Mouse (Mus musculus): ENCODE data around the gene Olfr282.

DNA sequence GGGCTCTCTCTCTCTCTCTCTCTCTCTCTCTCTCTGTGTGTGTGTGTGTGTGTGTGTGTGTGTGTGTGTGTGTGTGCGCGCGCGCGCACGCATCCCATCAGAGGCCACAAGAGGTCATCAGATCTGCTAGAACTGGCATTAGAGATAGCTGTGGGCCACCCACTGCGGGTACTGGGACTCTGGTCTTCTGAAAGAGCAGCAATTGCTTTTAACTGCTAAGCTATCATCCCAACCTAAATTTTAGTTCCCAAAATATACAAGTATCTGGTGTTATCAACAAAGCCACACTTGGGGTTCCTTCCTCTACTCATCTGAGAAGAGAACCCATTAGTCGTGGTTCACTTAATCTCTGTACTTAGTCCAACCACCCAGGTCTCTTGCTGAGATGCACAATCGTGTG is 20.8 kb upstream of the Olfr282 start:
- TF ChIP-seq CTCF (IDR thresholded peaks at IDR 0.05; ENCODE audit: low read depth, low read length): no peak
- TF ChIP-seq EP300 (IDR thresholded peaks at IDR 0.05; ENCODE audit: insufficient read depth, low read depth, low read length): no peak
- TF ChIP-seq POLR2A (IDR thresholded peaks at IDR 0.05; ENCODE audit: insufficient read depth, low read length): no peak
